Mouse (Mus musculus) liver, postnatal 0 days (tissue): ENCODE measurements around the gene Adam22. TPM values are rescaled to one million over a fixed set of nuclear protein-coding genes. Genes with fewer than 3 reads are reported as not detected.

Experiments
- ATAC-seq: fragments of 200-750 bp; cut with Nextera tagmentation; 2 replicates; pipeline ENCODE4 v1.8.0; 2017; ENCODE audit warnings: mild to moderate bottlenecking, moderate library complexity
- DNase-seq: peaks from one replicate; pipeline ENCODE4 v3.0.0-alpha.2; 2016
- H3K27ac ChIP-seq: fragments of 300-500 bp; sonication (generic); 2 replicates; pipeline ENCODE4 v1.5.1; 2014; ENCODE audit warnings: antibody characterized with exemption, moderate library complexity, mild to moderate bottlenecking, low read depth
- H3K27me3 ChIP-seq: fragments of 300-500 bp; sonication (generic); 2 replicates; pipeline ENCODE4 v1.6.1; 2014; ENCODE audit warnings: low read length, control low read depth, mixed read lengths; ENCODE audit not compliant: insufficient read depth
- H3K36me3 ChIP-seq: fragments of 300-500 bp; sonication (generic); replicated peaks from 2 replicates; pipeline ENCODE4 v1.6.1; 2014; ENCODE audit warnings: mild to moderate bottlenecking, control low read depth, low read length, moderate library complexity, mixed read lengths; ENCODE audit not compliant: insufficient read depth
- H3K4me1 ChIP-seq: fragments of 300-500 bp; sonication (generic); 2 replicates; pipeline ENCODE4 v1.6.1; 2014; ENCODE audit warnings: antibody characterized with exemption, mild to moderate bottlenecking, control low read depth; ENCODE audit not compliant: insufficient read depth
- H3K4me2 ChIP-seq: fragments of 300-500 bp; sonication (generic); 2 replicates; pipeline ENCODE4 v1.6.1; 2014; ENCODE audit warnings: low read depth, mild to moderate bottlenecking, low read length, moderate library complexity, mixed read lengths
- H3K4me3 ChIP-seq: fragments of 300-500 bp; sonication (generic); 2 replicates; pipeline ENCODE4 v1.5.1; 2014; ENCODE audit warnings: low read depth, low read length
- H3K9ac ChIP-seq: fragments of 300-500 bp; sonication (generic); replicated peaks from 2 replicates; pipeline ENCODE4 v1.6.1; 2014; ENCODE audit warnings: mild to moderate bottlenecking, moderate library complexity
- H3K9me3 ChIP-seq: fragments of 300-500 bp; sonication (generic); 2 replicates; pipeline ENCODE4 v1.6.1; 2016; ENCODE audit warnings: mild to moderate bottlenecking, control low read depth, low read length, mixed read lengths
- CTCF ChIP-seq: sonication (generic); IDR thresholded peaks from 2 replicates; pipeline ENCODE4 v1.5.1; 2016; ENCODE audit warnings: antibody characterized with exemption, low read depth
- EP300 ChIP-seq: IDR thresholded peaks from 2 replicates; pipeline ENCODE4 v1.6.1; 2016; ENCODE audit warnings: antibody characterized with exemption, low read depth, mild to moderate bottlenecking
- WGBS: fragments of 180-500 bp; shearing (Covaris S2); extraction: QIAGEN DNeasy Blood & Tissue Kit; methylation state at CpG from one replicate; pipeline ENCODE4 v1.1.7; 2014; ENCODE audit not compliant: insufficient replicate concordance; 5-methylcytosine and 5-hydroxymethylcytosine counted together
- polyA plus RNA-seq: library from polyadenylated mRNA; unstranded; fragments of >200 nt; fragmentation: Nextera tagmentation; extraction: Ambion mirVana; gene quantifications from 2 replicates; pipeline ENCODE4 v1.2.1, GENCODE M21; 2015

The Adam22 gene
- polyA plus RNA-seq, 1 experiment from 2014 or later, result 0.33 TPM

DNA sequence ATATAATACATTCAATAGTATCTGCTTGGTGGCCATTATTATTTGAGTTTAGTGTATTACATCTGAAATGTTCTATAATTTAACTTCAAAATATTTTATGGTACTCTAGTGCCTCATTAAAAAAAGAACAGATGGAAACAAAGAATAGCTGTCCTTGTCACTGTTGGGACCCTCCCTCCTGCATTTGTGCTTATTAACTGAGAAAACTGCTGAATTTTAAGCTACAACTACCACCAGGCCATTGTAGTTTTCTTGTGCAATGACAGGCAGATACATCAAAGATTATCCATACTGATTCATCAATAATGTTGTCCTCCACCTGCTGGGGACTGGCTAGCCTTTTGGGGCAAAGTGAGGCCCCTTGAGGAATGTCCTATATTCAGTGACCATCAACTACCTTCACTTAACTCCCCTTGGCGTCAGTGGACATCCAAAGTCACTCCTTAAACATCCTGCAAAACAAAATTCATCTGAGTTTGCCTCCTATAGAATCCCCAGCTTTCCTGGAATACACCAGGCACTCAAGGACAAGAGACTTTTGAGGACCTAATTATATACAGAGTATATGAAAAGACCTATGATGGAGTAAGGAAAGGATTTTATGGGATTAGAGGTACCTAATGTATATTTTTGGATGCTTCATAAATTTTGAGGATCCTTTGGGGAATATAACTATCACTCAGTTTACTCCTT lies 26.1 kb upstream of the Adam22 start:
- Histone ChIP-seq H3K4me3 (no peak overlapping the region), H3K27ac (no peak overlapping the region), H3K9me3 (no peaks in the 10 kb centered on the region), H3K9ac (no peak overlapping the region), H3K36me3 (peaks cover 19% of the 10 kb centered on the region), H3K27me3 (no peaks in the 10 kb centered on the region), H3K4me2 (no peak overlapping the region), H3K4me1 (no peaks in the 10 kb centered on the region)
- DNase-seq, result no peak
- no peak for TF ChIP-seq EP300
- no peak for TF ChIP-seq CTCF
- no peak for ATAC-seq
- WGBS, result 73% methylated on average over 1 of the region's 1 CpGs

DNA sequence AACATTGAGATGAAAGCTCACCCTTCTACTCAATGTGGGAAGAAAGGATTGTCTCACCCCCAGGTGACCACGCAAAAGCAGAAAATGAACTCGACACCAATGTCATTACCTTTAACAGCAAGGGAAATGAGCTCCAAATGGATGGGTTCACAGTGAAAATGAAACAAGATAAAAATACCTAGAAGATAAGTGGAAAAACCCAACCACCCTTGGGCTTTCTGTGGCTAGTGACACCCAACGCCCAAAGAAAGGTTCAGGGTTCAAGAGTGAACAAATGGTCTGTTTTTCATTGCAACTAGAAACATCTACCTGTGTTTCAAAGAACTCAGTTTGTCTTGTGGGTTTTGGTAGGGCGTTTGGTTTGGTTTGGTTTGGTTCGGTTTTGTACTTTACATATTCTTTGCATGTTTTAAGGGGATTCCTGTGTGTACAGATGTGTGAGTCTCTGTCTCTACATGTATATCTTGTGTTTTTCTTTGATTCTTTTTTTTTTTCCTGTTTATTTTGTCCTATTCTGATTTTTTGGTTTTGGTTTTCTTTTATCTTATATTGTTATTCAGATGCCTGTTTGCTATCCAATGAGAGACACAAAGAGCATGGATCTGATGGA lies 6.4 kb upstream of the Adam22 start:
- Histone ChIP-seq H3K27ac (no peak overlapping the region), H3K4me1 (no peaks in the 10 kb centered on the region), H3K4me2 (no peak overlapping the region), H3K9ac (no peak overlapping the region), H3K27me3 (no peaks in the 10 kb centered on the region), H3K9me3 (no peaks in the 10 kb centered on the region), H3K36me3 (no peaks in the 10 kb centered on the region), H3K4me3 (no peak overlapping the region)
- no peak for ATAC-seq
- no peak for TF ChIP-seq CTCF
- WGBS, result 66% methylated on average over 5 of the region's 5 CpGs
- DNase-seq, result no peak

- H3K27ac ChIP-seq, result no peak overlapping the region
- no peak for ATAC-seq
Observed at GRCm38 (mm10) chr5:8373415-8373814, 5.5 kb upstream of the Adam22 start.

GRCm38 (mm10) chr5:8368781-8369180 lies 821 bp upstream of the Adam22 start:
- no peak overlapping the region for H3K4me2 ChIP-seq
- no peak for TF ChIP-seq EP300
- no peak for TF ChIP-seq CTCF
- H3K27ac ChIP-seq, result no peak overlapping the region
- no peaks in the 10 kb centered on the region for H3K9me3 ChIP-seq
- H3K4me1 ChIP-seq, result no peaks in the 10 kb centered on the region; the same call in 1 of the 2 replicates
- WGBS, result 50% methylated on average over 5 of the region's 5 CpGs
- DNase-seq, result no peak
- no peak overlapping the region for H3K4me3 ChIP-seq
- ATAC-seq, result no peak
- H3K36me3 ChIP-seq, result no peaks in the 10 kb centered on the region
- no peak overlapping the region for H3K9ac ChIP-seq
- peaks cover 19% of the 10 kb centered on the region for H3K27me3 ChIP-seq

More at GRCm38 (mm10) chr5:8373415-8373814, 5.5 kb upstream of the Adam22 start:
- no peaks in the 10 kb centered on the region for H3K9me3 ChIP-seq
- no peak for DNase-seq
- H3K4me2 ChIP-seq, result no peak overlapping the region
- peaks cover 2% of the 10 kb centered on the region; the same call in 1 of the 2 replicates for H3K27me3 ChIP-seq
- TF ChIP-seq EP300, result no peak
- no peak for TF ChIP-seq CTCF
- no peaks in the 10 kb centered on the region for H3K4me1 ChIP-seq
- H3K9ac ChIP-seq, result no peak overlapping the region
- H3K4me3 ChIP-seq, result no peak overlapping the region
- 59% methylated on average over 4 of the region's 4 CpGs for WGBS
- H3K36me3 ChIP-seq, result no peaks in the 10 kb centered on the region

GRCm38 (mm10) chr5:8368328-8368692 lies 350 bp upstream of the Adam22 start:
- no peak for ATAC-seq

DNA sequence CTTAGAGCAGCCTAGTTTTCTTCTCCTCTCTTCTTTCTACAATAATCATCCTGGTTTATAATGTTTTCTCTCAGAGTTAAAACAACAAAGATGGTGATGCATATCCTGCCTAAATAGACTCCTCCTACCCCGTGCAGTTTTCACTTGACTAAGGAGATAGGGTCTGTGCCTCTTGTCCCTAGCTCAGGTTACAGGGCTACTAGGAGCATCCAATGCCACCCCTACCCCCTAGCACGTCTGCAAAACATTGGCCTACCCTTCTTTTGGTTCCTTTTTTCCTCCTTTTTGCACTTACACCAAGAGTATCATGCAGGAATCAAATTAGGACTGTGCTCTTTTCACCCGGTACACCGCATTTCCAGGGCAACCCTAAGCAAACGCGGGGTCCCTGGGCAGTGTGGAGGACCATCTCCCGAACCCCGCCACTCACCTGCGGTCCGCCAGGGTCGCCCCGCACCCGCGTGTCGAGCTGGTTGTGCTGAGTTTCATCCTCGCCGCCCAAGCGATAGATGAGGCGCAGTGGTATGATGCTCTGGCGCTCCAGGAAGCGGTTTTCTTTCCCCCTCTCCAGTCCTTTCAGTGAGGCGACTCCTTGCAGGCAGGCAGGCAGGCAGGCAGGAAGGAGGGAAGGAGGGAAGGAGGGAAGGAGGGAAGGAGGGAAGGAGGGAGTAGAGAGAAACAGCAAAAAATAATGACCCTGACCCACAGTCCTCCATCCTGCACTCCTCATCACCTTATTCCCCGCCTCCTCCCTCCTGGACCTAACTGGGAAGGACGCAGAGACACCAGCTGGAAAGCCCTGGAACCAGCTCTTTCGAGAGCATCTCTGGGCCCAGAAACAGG lies 968 bp downstream of the Adam22 start:
- 7% methylated on average over 25 of the region's 25 CpGs for WGBS
- no peak for DNase-seq
- no peaks in the 10 kb centered on the region for H3K9me3 ChIP-seq
- no peak for TF ChIP-seq CTCF
- TF ChIP-seq EP300, result no peak
- no peaks in the 10 kb centered on the region for H3K36me3 ChIP-seq
- no peaks in the 10 kb centered on the region; the same call in 1 of the 2 replicates for H3K4me1 ChIP-seq
- ATAC-seq, result no peak
- peaks cover 19% of the 10 kb centered on the region for H3K27me3 ChIP-seq
- peak overlapping the region; percentile 76 for H3K4me2 ChIP-seq
- H3K4me3 ChIP-seq, result peak overlapping the region; percentile 45; the same call in 1 of the 2 replicates
- H3K27ac ChIP-seq, result no peak overlapping the region
- H3K9ac ChIP-seq, result no peak overlapping the region

More at GRCm38 (mm10) chr5:8368328-8368692, 350 bp upstream of the Adam22 start:
- Histone ChIP-seq H3K9ac (no peak overlapping the region), H3K27ac (no peak overlapping the region), H3K36me3 (no peaks in the 10 kb centered on the region), H3K4me2 (peak overlapping the region; percentile 76; the same call in 1 of the 2 replicates), H3K4me3 (peak overlapping the region; percentile 45), H3K9me3 (no peaks in the 10 kb centered on the region), H3K4me1 (no peaks in the 10 kb centered on the region; the same call in 1 of the 2 replicates), H3K27me3 (peaks cover 19% of the 10 kb centered on the region)
- 45% methylated on average over 7 of the region's 7 CpGs for WGBS
- DNase-seq, result no peak
- TF ChIP-seq EP300 (no peak), CTCF (no peak)
